ENCODE assay signal across 14 mouse cellular contexts in genomic region chr10:117425907-117426614, GRCm38 (mm10). TPM values are rescaled to one million over a fixed set of nuclear protein-coding genes. Genes with fewer than 3 reads are reported as not detected.
DNase-seq lines count a peak whose midpoint lies in the region; ATAC-seq and TF ChIP-seq lines count a peak whose summit lies in the region.
"Had no signal": no experiment of that assay in that cellular context is flagged by ENCODE, and none has a peak within 500 bp of the region (broad histone marks: within the 10 kb centered on the region; RNA-seq: fewer than 3 reads in every experiment).

No protein-coding gene starts in this region.

- peak; percentile 43 for DNase-seq in layer of hippocampus, adult 11-12 months (ENCODE audit: low spot score)
- no peak for DNase-seq in layer of hippocampus, postnatal 25 days (ENCODE audit: extremely low spot score in 1 of 2, low spot score in 1 of 2)
- DNase-seq in hindbrain, postnatal 0 days (ENCODE audit: low spot score), result peak; percentile 80
- DNase-seq in cerebellum, adult 2 months, result no peak
- no peak for DNase-seq in spleen, postnatal 36 days (ENCODE audit: low spot score in 2 of 2)
- no peak for DNase-seq in adrenal gland, postnatal 10 days
- DNase-seq: adrenal gland, postnatal 36 days; cerebellum, adult 8-10 months; gastrocnemius, postnatal 36 days; heart, postnatal 10 days; kidney, adult 18-20 months had no signal

- H3K9me3 ChIP-seq in forebrain, embryonic 12.5 days, result no peaks in the 10 kb centered on the region
- H3K9me3 ChIP-seq in hindbrain, postnatal 0 days (ENCODE audit: low read length), result no peaks in the 10 kb centered on the region
- H3K9me3 ChIP-seq in neural tube, embryonic 15.5 days (replicated peaks), result no peaks in the 10 kb centered on the region
- H3K9me3 ChIP-seq: neural tube, embryonic 12.5 days had no signal

- TF ChIP-seq POLR2A in cerebellum, adult 2 months (IDR thresholded peaks at IDR 0.05; ENCODE audit: borderline replicate concordance, insufficient read depth, low read length), result no peak

- H3K36me3 ChIP-seq in forebrain, embryonic 12.5 days (replicated peaks), result no peaks in the 10 kb centered on the region
- no peaks in the 10 kb centered on the region for H3K36me3 ChIP-seq in hindbrain, postnatal 0 days (ENCODE audit: insufficient read depth, low read length)
- H3K36me3 ChIP-seq in neural tube, embryonic 15.5 days, result no peaks in the 10 kb centered on the region
- H3K36me3 ChIP-seq: neural tube, embryonic 12.5 days had no signal

- no peak for TF ChIP-seq CTCF in hindbrain, postnatal 0 days (IDR thresholded peaks at IDR 0.05; ENCODE audit: low read depth)
- TF ChIP-seq CTCF in cerebellum, adult 2 months (IDR thresholded peaks at IDR 0.05; ENCODE audit: borderline replicate concordance, insufficient read depth, low read depth, low read length), result no peak

- peak; percentile 92 for ATAC-seq in forebrain, embryonic 12.5 days (ENCODE audit: low FRiP score)
- peak; percentile 76; the same call in 1 of the 2 replicates for ATAC-seq in hindbrain, postnatal 0 days
- peak; percentile 73 for ATAC-seq in neural tube, embryonic 15.5 days (ENCODE audit: low FRiP score)

- no peak overlapping the region for H3K4me3 ChIP-seq in forebrain, embryonic 12.5 days (replicated peaks)
- H3K4me3 ChIP-seq in hindbrain, postnatal 0 days (ENCODE audit: low read length), result no peak overlapping the region
- no peak overlapping the region for H3K4me3 ChIP-seq in neural tube, embryonic 15.5 days (replicated peaks)
- H3K4me3 ChIP-seq in cerebellum, adult 2 months (replicated peaks; ENCODE audit: insufficient read depth, low read depth, low read length), result no peak overlapping the region
- H3K4me3 ChIP-seq: neural tube, embryonic 12.5 days had no signal

- H3K4me1 ChIP-seq in forebrain, embryonic 12.5 days, result peaks cover 10% of the 10 kb centered on the region
- H3K4me1 ChIP-seq in hindbrain, postnatal 0 days (ENCODE audit: insufficient read depth, low read length), result no peaks in the 10 kb centered on the region; the same call in 1 of the 2 replicates
- H3K4me1 ChIP-seq in neural tube, embryonic 15.5 days, result peaks cover 5% of the 10 kb centered on the region; the same call in 1 of the 2 replicates
- H3K4me1 ChIP-seq in cerebellum, adult 2 months (ENCODE audit: control insufficient read depth, insufficient read depth, low read length), result no peaks in the 10 kb centered on the region
- H3K4me1 ChIP-seq: neural tube, embryonic 12.5 days had no signal

- H3K9ac ChIP-seq in forebrain, embryonic 12.5 days, result no peak overlapping the region
- H3K9ac ChIP-seq in hindbrain, postnatal 0 days (replicated peaks; ENCODE audit: low read length), result no peak overlapping the region
- H3K9ac ChIP-seq in neural tube, embryonic 15.5 days (replicated peaks), result no peak overlapping the region
- H3K9ac ChIP-seq: neural tube, embryonic 12.5 days had no signal

- WGBS in forebrain, embryonic 12.5 days, result 28% methylated on average over 11 of the region's 11 CpGs
- WGBS in hindbrain, postnatal 0 days, result 21% methylated on average over 11 of the region's 11 CpGs
- WGBS in neural tube, embryonic 15.5 days, result 29% methylated on average over 11 of the region's 11 CpGs
- WGBS in cerebellum, adult 2 months, result 28% methylated on average over 11 of the region's 11 CpGs

- no peak overlapping the region for H3K4me2 ChIP-seq in forebrain, embryonic 12.5 days
- no peak overlapping the region for H3K4me2 ChIP-seq in hindbrain, postnatal 0 days (ENCODE audit: low read depth, low read length)
- no peak overlapping the region for H3K4me2 ChIP-seq in neural tube, embryonic 15.5 days
- H3K4me2 ChIP-seq: neural tube, embryonic 12.5 days had no signal

- H3K27me3 ChIP-seq in forebrain, embryonic 12.5 days, result peaks cover 1% of the 10 kb centered on the region; the same call in 1 of the 2 replicates
- no peaks in the 10 kb centered on the region for H3K27me3 ChIP-seq in hindbrain, postnatal 0 days (ENCODE audit: insufficient read depth, low read length)
- H3K27me3 ChIP-seq in neural tube, embryonic 15.5 days (replicated peaks), result no peaks in the 10 kb centered on the region
- no peaks in the 10 kb centered on the region for H3K27me3 ChIP-seq in cerebellum, adult 2 months (ENCODE audit: control insufficient read depth, insufficient read depth, low read length)
- H3K27me3 ChIP-seq: neural tube, embryonic 12.5 days had no signal

- H3K27ac ChIP-seq in forebrain, embryonic 12.5 days, result peak overlapping the region; percentile 69; the same call in 1 of the 2 replicates
- no peak overlapping the region for H3K27ac ChIP-seq in hindbrain, postnatal 0 days
- peak overlapping the region; percentile 51; the same call in 1 of the 2 replicates for H3K27ac ChIP-seq in neural tube, embryonic 15.5 days (replicated peaks)
- no peak overlapping the region for H3K27ac ChIP-seq in cerebellum, adult 2 months (ENCODE audit: insufficient read depth, low read length)
- H3K27ac ChIP-seq: neural tube, embryonic 12.5 days had no signal

RNA-seq across cellular contexts. Expression of gene Cpsf6, which starts 46.2 kb away (rescaled TPM):
- 100 to 1,000 TPM; 103 to 115 TPM for total RNA-seq in layer of hippocampus, postnatal 25 days (2021)
- 301 and 313 TPM in 2 replicates for polyA plus RNA-seq in forebrain, embryonic 12.5 days (2016; fragmentation: Nextera tagmentation; extraction: Ambion mirVana)
- 100.0 and 127 TPM in 2 replicates for total RNA-seq in hindbrain, postnatal 0 days (2014; rRNA removed)
- polyA plus RNA-seq in hindbrain, postnatal 0 days (2015; fragmentation: Nextera tagmentation; extraction: Ambion mirVana), result 82.0 and 83.2 TPM in 2 replicates
- polyA plus RNA-seq in neural tube, embryonic 15.5 days (2015; fragmentation: Nextera tagmentation; extraction: Ambion mirVana), result 126 and 133 TPM in 2 replicates
- 64.0 and 68.4 TPM in 2 replicates for polyA plus RNA-seq in cerebellum, adult 2 months (2012; rRNA removed)
- 10 to 100 TPM; 69.7 to 81.3 TPM for total RNA-seq in adrenal gland, postnatal 10 days (2021)

Comparison
In these comparisons a context has a peak if more than half of its experiments do, and no peak if none do; other contexts are left out.
1. DNase-seq: peak in layer of hippocampus, adult 11-12 months (single experiment) and hindbrain, postnatal 0 days (single experiment); none in layer of hippocampus, postnatal 25 days (0 of 2), cerebellum, adult 2 months (0 of 2), spleen, postnatal 36 days (0 of 2) and adrenal gland, postnatal 10 days (single experiment).
2. H3K27ac ChIP-seq: peak in forebrain, embryonic 12.5 days (single experiment) and neural tube, embryonic 15.5 days (single experiment); none in hindbrain, postnatal 0 days (single experiment) and cerebellum, adult 2 months (single experiment).
3. Peak in every context shown above with its lines, with median percentiles within 50 percentile points of each other: ATAC-seq.